Mouse (Mus musculus) heart, adult 18-20 months (tissue): ENCODE data around the gene Mas1. TPM values are rescaled to one million over a fixed set of nuclear protein-coding genes. Genes with fewer than 3 reads are reported as not detected.

Experiments
- DNase-seq, 2 experiments: peaks; one replicate each; pipeline ENCODE4 v3.0.0; 2021 to 2022; ENCODE audit warnings: mixed read lengths in 1 of 2
- total RNA-seq, 2 experiments: library from RNA; stranded (reverse); gene quantifications; 2 replicates each; pipeline ENCODE4 v1.2.3; 2021

Gene Mas1
- total RNA-seq, 2 experiments from 2014 or later: 0.46 to 0.60 TPM

GRCm38 (mm10) chr17:12872275-12873028 lies 4.5 kb upstream of the Mas1 start:
- DNase-seq: no peak

GRCm38 (mm10) chr17:12868640-12869039 lies 697 bp upstream of the Mas1 start:
- DNase-seq: no peak

GRCm38 (mm10) chr17:12866853-12867252 lies 1.1 kb downstream of the Mas1 start:
- peak; percentile 50 to 65 for DNase-seq

DNA sequence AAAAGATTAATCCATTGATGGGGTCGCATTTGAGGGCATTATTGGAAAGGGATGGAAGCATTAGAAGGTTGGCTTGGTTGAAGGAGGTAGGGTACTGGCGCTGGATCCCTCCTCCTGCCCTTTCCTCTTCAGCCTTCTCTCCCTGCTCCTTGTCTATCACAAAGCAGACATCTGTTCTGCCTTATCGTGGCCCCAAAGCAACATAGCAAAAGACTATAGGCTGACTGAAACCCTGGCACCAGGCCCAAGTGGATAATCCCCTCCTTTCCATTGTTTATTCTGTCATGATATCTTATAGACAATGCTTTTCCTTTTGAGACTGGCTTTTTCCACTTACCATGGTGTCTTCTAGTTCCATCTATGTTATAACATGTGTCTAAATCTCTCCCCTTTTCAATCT lies 2.5 kb downstream of the Mas1 start:
- no peak for DNase-seq

DNA sequence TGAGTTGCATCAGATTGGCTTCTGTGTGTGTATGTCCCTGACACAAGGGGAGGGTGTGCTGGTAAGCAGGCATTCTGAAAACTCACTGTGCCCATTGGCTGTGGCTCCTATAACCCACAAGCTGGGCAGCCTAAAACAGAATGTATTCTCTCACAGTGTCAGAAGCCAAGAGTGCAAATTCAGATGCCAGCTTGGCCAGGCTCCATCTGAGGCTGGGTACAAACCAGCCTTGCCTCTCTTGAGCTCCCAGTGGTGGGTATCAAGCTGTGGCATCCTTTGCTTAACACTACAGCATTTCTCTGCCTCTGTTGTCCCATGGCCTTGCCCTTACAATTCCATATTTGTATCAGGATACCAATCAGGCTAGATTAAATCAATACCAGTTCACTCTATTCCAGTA lies 3.8 kb downstream of the Mas1 start:
- no peak for DNase-seq

- DNase-seq: no peak
These were observed 8.9 kb downstream of the Mas1 start for GRCm38 (mm10) chr17:12859006-12859520.

DNA sequence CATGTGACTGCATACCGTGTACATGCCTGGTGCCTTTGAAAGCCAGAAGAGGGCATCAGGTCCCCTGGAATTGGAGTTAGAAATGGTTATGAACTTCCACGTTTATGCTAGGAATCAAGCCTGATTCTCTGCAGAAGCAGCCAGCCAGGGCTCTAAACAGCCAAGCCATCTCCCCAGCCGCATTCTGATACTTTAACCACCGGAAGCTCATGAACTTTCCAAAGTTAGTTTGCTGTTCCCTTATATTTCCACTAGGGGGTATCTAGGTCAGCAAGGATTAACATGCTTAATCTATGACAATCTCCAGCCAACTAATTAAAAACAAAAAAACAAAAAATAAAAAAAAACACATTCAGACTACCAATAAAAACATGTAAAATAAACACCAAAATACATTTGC lies 9.9 kb downstream of the Mas1 start:
- no peak for DNase-seq

GRCm38 (mm10) chr17:12857395-12857794 lies 10.5 kb downstream of the Mas1 start:
- DNase-seq: no peak

GRCm38 (mm10) chr17:12854386-12854785 lies 13.6 kb downstream of the Mas1 start:
- no peak for DNase-seq

DNA sequence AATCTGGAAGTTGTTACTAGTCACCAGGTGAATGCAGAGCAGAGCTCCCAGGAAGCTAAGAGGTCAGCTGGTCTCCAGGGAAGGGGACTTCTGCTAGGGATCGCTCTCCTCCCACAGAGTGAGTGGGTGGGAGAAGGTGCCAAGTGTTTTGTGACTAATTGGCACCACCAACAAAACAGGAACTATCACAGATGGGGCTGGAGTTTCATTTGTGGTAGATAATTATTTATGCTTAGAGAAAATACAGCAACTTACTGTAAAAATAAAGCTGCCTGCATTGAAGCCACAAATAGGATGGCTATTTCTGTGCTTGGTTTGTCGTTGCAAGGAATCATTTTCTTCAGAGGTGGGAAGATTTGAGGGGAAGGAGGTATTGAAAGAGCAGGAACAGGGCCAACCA lies 14.1 kb downstream of the Mas1 start:
- no peak for DNase-seq

DNA sequence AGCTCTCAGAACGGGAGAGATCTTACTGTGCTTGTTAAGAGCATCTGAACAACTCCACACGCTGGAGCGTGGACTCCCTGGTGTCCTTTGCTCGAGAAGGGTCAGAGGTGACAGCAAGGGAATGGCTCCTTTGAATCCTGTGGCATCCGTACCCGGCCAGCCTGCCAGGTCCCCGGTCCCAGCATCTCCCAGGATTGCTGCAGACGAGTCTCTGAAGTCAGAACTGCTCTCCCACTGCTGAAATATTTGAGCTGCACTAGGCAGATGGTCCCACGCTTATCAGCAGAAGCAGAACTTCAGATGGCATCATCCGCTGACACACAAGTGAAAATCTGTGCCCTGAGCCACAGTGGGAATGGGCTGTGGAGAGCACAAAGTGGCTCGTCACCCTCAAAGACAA lies 16.3 kb downstream of the Mas1 start:
- no peak for DNase-seq

DNA sequence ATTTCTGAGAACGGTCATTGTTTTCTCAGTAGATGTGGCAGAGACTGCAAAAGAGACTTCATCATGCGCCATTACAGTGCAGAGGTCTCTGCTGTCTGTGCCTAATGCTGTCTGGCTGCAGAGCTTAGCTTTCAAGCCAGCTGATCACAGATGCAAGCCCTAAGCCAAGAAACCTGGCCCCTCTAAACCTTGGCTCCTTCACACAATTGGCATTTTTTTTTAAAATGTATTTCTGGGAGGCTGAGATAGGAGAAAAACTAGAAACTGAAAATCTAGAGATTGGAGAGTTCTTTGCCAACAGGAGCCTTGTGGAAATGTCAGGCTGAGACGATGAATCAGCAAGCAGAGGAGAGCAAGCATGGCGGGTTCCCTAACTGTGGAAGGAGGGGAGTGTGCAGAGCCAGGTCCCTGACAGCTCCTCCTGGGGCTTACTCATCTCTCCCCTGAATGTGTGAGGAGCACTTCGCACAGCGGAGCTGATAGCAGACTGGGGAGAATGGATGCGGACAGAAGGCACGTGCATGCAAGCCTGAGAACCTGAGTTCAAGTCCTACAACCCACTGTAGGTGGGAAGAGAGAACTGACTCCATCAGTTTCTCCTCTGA lies 18.1 kb downstream of the Mas1 start:
- DNase-seq: no peak

DNA sequence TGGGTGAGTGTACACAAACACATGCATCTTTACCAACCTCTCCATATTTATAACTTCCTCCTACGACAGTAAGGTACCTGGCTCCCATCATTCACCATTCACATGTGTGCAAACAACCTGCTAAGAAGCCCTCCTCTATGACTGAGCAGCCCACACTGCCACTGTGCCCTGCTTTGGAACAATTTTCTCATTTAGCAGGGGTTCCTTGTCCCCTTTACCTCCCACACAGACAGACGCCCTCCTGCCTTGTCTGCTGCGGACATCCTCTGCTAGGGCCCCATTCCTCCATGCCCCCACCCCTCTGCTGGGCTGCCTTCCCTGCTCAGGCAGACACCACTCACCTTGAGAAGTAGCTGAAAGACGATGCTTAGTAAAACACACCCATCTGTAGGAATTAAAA lies 20.2 kb downstream of the Mas1 start:
- no peak for DNase-seq

DNA sequence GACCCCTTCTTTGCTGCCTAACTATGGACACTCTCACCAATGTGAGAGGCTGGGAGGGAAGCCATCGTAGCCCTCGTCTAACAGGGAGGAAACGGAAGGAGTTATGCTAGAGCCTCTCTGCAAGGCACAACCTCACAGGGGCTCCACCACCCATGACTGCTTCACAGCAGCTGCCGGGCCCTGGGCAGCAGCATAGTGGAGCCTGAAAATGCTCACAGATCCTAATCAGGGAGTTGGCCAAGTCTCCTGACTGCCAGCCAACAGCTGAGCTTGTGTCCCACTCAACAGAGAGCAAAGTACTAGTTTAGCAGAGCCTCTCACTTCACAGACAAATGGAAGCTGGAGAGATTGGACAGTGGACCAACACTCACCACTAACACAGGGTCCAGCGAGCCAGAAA lies 21.5 kb downstream of the Mas1 start:
- DNase-seq: no peak

- no peak for DNase-seq
These were observed 22.1 kb downstream of the Mas1 start for GRCm38 (mm10) chr17:12845862-12846261.

DNA sequence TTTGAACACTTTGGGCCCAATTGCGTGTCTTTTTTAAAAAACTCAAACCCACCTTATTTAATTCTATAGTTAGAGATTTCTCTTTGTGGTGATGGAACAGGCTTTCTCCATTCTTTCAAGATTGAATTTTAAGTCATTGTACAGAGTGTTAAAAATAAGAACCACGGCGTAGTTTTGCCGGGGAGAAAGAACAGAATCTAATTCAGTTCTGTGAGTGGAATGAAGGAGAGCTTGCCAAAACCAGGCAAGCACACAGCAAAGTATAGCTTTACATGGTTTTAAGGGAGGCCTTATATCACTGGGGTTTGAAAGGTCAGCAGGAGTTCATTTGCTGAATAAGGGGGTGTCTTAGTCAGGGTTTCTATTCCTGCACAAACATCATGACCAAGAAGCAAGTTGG lies 23.4 kb downstream of the Mas1 start:
- no peak for DNase-seq

DNA sequence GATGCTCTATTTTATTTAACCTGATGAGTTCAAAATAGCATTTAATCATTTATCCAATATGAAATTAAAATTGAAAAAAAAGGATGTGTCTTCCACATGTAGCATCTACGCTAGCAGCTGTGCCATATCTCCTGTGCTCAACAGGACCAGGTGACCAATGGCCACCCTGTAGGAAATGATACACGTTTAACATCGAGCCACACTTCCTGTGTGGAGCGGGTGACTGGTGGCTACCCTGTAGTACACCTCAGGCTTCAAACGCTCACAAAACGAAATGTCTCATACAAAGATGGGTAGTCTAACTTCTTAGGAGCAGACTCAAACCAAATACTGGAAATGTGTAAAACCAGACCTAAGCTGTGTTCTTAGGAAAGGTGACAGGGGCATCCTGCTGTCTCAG lies 24.1 kb downstream of the Mas1 start:
- DNase-seq: no peak

DNA sequence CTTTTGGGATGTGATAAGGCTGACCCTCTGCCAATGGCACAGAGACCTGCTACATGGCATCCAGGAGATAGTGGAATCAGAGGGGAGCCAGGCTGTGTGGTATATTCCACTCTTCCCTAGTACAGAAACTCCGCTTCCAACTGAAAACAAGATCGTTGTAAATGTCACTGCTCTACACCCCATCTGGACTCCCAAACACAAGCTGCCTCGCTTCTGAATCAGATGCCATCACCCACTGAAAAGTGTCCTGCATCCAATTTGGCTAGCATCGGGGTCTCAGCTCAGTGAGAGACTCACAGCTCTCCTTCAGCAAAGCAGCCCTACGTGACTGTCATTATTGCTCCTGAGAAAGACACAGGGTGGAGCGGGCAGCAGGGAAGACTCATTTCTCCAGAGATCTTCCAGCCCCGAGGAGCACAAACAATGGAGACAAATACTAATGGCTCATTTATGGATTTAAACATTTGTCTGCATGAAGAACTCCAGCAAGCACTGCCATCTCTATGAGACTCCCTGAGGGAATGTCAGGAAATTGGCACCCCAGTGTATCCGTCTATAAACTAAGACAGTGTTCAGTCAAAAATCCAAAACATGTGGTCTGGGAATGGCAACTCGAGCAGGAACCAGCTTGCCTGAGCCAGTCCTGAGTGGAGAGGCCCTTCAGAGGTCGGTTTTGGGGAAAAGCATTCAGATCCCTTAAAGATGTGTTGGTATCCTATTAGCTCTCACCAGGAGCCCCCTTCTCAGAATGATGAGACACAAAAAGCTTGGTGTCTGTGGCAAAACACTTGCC lies 28.3 kb downstream of the Mas1 start:
- no peak for DNase-seq

- no peak for DNase-seq
These were observed 32.2 kb downstream of the Mas1 start for GRCm38 (mm10) chr17:12835738-12836137.

GRCm38 (mm10) chr17:12834826-12835225 lies 33.1 kb downstream of the Mas1 start:
- DNase-seq: no peak

DNA sequence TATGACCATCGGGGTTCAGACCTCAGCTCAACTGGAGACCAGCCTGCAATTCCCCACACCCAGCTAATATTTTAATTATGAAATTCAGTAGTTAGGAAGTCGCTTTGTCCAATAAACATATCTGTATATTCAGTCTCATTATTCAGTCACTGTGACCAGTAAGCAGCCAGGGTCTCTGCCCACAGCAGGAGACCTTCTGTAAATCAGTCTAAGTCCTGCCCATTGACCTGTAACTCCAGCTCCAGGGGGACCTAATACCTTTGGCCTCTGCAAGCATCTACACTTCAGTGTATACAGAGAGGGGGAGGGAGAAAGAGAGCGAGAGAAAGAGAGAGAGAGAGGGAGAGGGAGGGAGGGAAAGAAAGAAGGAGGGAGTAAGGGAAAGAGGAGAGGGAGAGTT lies 33.6 kb downstream of the Mas1 start:
- no peak for DNase-seq

DNA sequence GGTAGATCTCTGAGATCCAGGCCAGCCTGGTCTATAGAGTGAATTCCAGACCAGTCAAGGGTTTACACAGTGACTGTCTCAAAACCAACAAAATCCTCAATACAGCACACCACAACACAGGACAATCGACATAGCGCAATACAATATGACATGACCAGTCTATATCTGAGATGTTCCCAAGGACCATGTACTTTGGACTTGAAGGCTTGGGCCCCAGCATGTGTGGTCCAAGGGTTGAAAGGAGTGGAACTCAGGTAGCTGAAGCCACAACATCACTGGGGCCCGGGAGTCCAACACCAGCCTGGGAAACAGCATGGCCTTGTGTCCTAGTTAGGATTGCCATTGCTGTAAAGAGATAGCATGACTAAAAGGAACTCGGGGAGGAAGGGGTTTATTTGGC lies 35.3 kb downstream of the Mas1 start:
- DNase-seq: no peak

GRCm38 (mm10) chr17:12832231-12832630 lies 35.7 kb downstream of the Mas1 start:
- peak; percentile 78 to 84 for DNase-seq
